In genomic region chr10:53087811-53088210, GRCm38 (mm10) we compare ENCODE assay signal across 9 mouse cellular contexts.
DNase-seq lines count a peak whose midpoint lies in the region; ATAC-seq lines count a peak whose summit lies in the region.
"Had no signal": no experiment of that assay in that cellular context is flagged by ENCODE, and none has a peak within 500 bp of the region (broad histone marks: within the 10 kb centered on the region; RNA-seq: fewer than 3 reads in every experiment).

No protein-coding gene starts in this region.

- ATAC-seq in megakaryocyte progenitor cell, adult 5-6 weeks (replicated peaks; ENCODE audit: poor library complexity): peak; percentile 70

- DNase-seq in gastrocnemius, postnatal 10 days: peak; percentile 16
- no peak for DNase-seq in gastrocnemius, adult 8-10 months (ENCODE audit: low spot score in 2 of 2)
- DNase-seq in left cerebral cortex, postnatal 4 days: peak; percentile 3
- DNase-seq in left cerebral cortex, adult 18-20 months (ENCODE audit: low spot score in 2 of 2): no peak
- DNase-seq in R1 (ENCODE audit: low read depth, low spot score): peak; percentile 13
- DNase-seq in frontal cortex, adult 2 months (ENCODE audit: extremely low spot score in 1 of 2, low spot score in 1 of 2): no peak
- no peak for DNase-seq in cerebellum, postnatal 4 days (ENCODE audit: low spot score in 2 of 2)
- DNase-seq: liver, embryonic 13.5 days had no signal

- intact Hi-C loops in left cerebral cortex, postnatal 4 days (cut with DNase I): no loop called here

Comparison
In these comparisons a context has a peak if more than half of its experiments do, and no peak if none do; other contexts are left out.
1. DNase-seq: peak in gastrocnemius, postnatal 10 days (single experiment), left cerebral cortex, postnatal 4 days (single experiment) and R1 (single experiment); none in gastrocnemius, adult 8-10 months (0 of 2), left cerebral cortex, adult 18-20 months (0 of 2), frontal cortex, adult 2 months (0 of 2) and cerebellum, postnatal 4 days (0 of 2).